Mouse (Mus musculus) limb, embryonic 15.5 days (tissue): ENCODE measurements around the gene Ints3. TPM values are rescaled to one million over a fixed set of nuclear protein-coding genes. Genes with fewer than 3 reads are reported as not detected.

Experiments used
- ATAC-seq: fragments of 200-750 bp; cut with Nextera tagmentation; 2 replicates; pipeline ENCODE4 v1.8.0; 2017; ENCODE audit warnings: low read depth, moderate TSS enrichment; ENCODE audit not compliant: insufficient number of reproducible peaks, low FRiP score, low TSS enrichment
- H3K27ac ChIP-seq: fragments of 300-500 bp; sonication (generic); 2 replicates; pipeline ENCODE4 v1.5.1; 2015; ENCODE audit warnings: moderate library complexity, mild to moderate bottlenecking, inconsistent platforms
- H3K27me3 ChIP-seq: fragments of 300-500 bp; sonication (generic); 2 replicates; pipeline ENCODE4 v1.6.1; 2015; ENCODE audit warnings: inconsistent platforms
- H3K36me3 ChIP-seq: fragments of 300-500 bp; sonication (generic); 2 replicates; pipeline ENCODE4 v1.6.1; 2015; ENCODE audit warnings: inconsistent platforms
- H3K4me1 ChIP-seq: fragments of 300-500 bp; sonication (generic); 2 replicates; pipeline ENCODE4 v1.6.1; 2015; ENCODE audit warnings: inconsistent platforms
- H3K4me2 ChIP-seq: fragments of 300-500 bp; sonication (generic); 2 replicates; pipeline ENCODE4 v1.6.1; 2015; ENCODE audit warnings: mild to moderate bottlenecking, inconsistent platforms
- H3K4me3 ChIP-seq: fragments of 300-500 bp; sonication (generic); 2 replicates; pipeline ENCODE4 v1.5.1; 2015; ENCODE audit warnings: mild to moderate bottlenecking, inconsistent platforms
- H3K9ac ChIP-seq: fragments of 300-500 bp; sonication (generic); 2 replicates; pipeline ENCODE4 v1.6.1; 2015; ENCODE audit warnings: inconsistent platforms
- H3K9me3 ChIP-seq: fragments of 300-500 bp; sonication (generic); 2 replicates; pipeline ENCODE4 v1.6.1; 2016; ENCODE audit warnings: inconsistent platforms
- WGBS: fragments of 180-500 bp; shearing (Covaris S2); methylation state at CpG from one replicate; pipeline ENCODE4 v1.1.7; 2015; 5-methylcytosine and 5-hydroxymethylcytosine counted together
- polyA plus RNA-seq: library from polyadenylated mRNA; unstranded; fragments of >200 nt; fragmentation: Nextera tagmentation; extraction: Ambion mirVana; gene quantifications from 2 replicates; pipeline ENCODE4 v1.2.1, GENCODE M21; 2015

Gene Ints3
- polyA plus RNA-seq, 1 experiment from 2014 or later, result 28.0 TPM

DNA sequence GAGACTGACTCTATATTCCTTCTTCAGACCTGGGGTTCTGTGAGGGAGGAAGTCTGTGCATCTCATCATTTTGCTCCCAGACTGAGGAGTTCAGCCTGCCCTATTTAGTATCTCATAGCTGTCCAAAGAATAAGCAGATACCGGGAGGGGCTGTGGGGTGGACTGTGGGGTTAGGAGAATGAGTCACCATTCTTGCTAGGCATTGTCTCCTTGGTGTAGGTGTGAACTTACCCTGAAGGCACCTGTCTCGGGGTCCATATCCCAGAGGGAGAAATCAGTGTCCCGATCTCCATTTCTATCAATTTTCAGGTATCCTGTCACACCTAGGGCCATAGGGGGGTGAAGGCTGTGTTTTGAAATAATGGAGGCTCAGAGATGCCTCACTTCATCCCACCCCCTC lies 28.5 kb upstream of the Ints3 start:
- no peak for ATAC-seq
- Histone ChIP-seq H3K4me1 (peaks cover 20% of the 10 kb centered on the region), H3K4me2 (no peak overlapping the region), H3K27me3 (peaks cover 50% of the 10 kb centered on the region), H3K4me3 (no peak overlapping the region), H3K36me3 (no peaks in the 10 kb centered on the region), H3K9ac (no peak overlapping the region), H3K27ac (no peak overlapping the region), H3K9me3 (no peaks in the 10 kb centered on the region)
- WGBS, result 78% methylated on average over 3 of the region's 3 CpGs

DNA sequence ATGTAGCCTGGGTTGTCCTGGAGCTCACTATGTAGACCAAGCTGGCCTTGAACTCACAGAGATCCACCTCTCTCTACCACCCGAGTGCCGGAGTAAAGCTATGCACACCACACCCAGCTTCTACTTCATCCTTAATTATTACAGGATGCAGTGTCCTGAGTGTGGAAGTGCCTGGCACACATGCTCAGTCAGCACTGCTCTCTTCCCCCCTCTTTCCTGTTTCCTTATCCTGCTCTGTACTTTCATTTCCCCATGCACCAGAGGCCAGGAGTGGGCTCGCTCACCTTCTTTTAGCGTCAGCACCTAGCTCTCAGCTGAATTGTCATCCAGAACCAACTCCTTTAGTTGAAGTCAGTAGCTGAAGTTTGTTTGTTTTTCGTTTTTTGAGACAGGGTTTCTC lies 26.9 kb upstream of the Ints3 start:
- Histone ChIP-seq H3K4me2 (no peak overlapping the region), H3K27ac (no peak overlapping the region), H3K4me3 (no peak overlapping the region), H3K36me3 (no peaks in the 10 kb centered on the region), H3K4me1 (peaks cover 10% of the 10 kb centered on the region), H3K9ac (no peak overlapping the region), H3K27me3 (peaks cover 40% of the 10 kb centered on the region), H3K9me3 (no peaks in the 10 kb centered on the region)
- ATAC-seq, result no peak
- 62% methylated on average over 5 of the region's 5 CpGs for WGBS

DNA sequence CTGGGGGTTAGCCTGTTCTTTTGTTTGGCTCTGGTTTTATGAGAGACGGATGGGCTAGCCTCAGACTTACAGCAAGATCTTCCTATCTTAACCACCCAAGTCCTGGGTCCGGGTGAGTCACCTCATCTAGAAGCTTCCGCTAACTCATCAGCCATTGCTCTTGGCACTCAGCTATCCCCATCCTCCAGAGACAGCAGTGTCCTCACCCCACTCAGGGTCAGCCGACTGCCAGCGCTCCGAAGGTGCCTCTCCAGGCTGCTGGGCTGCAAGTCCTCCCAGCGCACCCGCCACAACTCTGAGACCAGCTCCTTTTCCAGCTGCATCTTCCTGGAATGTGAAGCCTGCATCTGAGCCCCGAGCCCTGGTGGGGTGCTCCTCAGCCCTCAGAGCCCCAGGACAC lies 26.3 kb upstream of the Ints3 start:
- H3K9me3 ChIP-seq, result no peaks in the 10 kb centered on the region

DNA sequence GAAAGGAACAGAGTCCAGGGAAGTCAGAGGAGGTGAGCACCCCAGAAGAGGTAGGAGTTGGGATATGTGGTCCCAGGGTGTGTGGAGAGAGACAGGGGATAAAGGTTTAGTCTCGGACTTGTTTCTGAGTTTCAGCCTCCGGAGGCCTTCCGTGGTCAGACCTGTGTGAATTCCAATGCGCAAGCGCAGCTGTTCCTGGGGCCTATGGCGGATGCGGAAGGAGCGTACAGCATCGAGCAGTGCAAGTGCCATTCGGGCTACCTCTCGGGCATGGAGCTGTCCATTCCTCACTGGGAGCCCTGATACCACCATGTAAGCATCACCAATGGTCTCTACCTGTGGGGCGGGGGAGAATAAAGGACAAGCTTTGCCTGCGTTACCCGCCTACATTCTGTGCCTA lies 21.5 kb upstream of the Ints3 start:
- Histone ChIP-seq H3K9me3 (no peaks in the 10 kb centered on the region), H3K4me2 (no peak overlapping the region), H3K27ac (no peak overlapping the region), H3K9ac (no peak overlapping the region), H3K4me1 (no peaks in the 10 kb centered on the region), H3K27me3 (no peaks in the 10 kb centered on the region), H3K4me3 (no peak overlapping the region), H3K36me3 (no peaks in the 10 kb centered on the region)
- no peak for ATAC-seq
- WGBS, result 87% methylated on average over 14 of the region's 14 CpGs

More for the DNA sequence above, 26.3 kb upstream of the Ints3 start:
- 70% methylated on average over 9 of the region's 9 CpGs for WGBS
- H3K27ac ChIP-seq, result no peak overlapping the region
- H3K4me1 ChIP-seq, result peaks cover 4% of the 10 kb centered on the region; the same call in 1 of the 2 replicates
- H3K4me3 ChIP-seq, result no peak overlapping the region
- H3K9ac ChIP-seq, result no peak overlapping the region
- H3K36me3 ChIP-seq, result no peaks in the 10 kb centered on the region
- no peak overlapping the region for H3K4me2 ChIP-seq
- no peak for ATAC-seq
- peaks cover 34% of the 10 kb centered on the region for H3K27me3 ChIP-seq

DNA sequence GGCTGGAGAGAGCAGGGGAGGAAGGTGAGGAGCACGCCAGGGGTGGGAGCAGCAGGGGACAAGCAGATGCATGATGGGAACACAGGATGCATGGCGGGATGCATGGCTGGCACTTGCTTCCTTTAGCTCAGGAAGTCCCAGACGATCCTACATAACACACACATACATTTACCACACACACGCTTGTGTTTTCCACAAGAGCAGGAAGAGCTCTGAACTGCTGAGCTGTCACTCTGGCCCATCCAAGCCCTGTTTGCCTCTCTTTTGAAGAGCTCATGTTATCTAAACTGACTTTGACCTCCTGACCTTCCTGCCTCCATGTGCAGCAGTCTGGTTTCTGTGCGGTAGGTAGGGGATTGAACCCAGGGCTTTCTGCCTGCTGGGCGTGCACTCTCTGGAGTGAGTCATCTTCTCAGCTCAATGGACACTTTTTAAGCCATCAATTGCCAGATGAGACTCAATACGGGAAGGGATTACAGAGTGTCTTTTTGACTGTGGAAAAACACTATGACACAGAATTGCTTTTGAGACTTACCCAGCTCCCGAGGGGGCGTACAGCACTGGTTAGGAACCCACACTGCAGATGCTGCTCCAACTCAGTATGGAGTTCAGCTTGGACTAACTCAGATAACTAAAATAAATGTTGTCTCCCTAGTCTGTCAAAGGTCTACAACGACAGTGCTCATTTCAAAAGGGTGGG lies 18.1 kb upstream of the Ints3 start:
- Histone ChIP-seq H3K9ac (no peak overlapping the region), H3K36me3 (no peaks in the 10 kb centered on the region), H3K27me3 (no peaks in the 10 kb centered on the region), H3K27ac (no peak overlapping the region), H3K9me3 (no peaks in the 10 kb centered on the region), H3K4me3 (0 out of 2 replicates have a peak overlapping the region, but pooled peaks have one; percentile 3), H3K4me2 (no peak overlapping the region), H3K4me1 (peaks cover 7% of the 10 kb centered on the region)
- no peak for ATAC-seq
- WGBS, result 57% methylated on average over 10 of the region's 10 CpGs

DNA sequence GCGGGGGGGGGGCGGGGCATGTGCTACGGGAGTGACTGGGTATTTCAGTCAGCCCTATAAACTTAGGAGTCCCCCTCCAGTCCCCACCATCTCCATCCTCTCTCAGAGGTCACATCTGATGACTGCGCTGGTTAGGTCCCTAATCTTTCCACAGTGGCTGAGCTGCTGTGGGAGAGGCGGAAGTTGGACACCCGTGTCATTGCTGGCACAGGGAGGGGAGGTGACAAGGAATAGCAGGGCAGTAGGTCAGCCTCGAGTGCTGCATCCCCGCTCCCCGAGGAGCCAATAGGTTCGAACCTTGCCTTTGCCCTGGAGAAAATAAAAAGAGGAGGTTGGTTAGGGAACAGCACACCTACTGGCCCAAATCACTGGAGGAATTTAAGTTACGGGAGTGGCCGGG lies 17.5 kb upstream of the Ints3 start:
- no peak overlapping the region for H3K4me2 ChIP-seq
- H3K4me1 ChIP-seq, result peaks cover 12% of the 10 kb centered on the region
- 0 out of 2 replicates have a peak overlapping the region, but pooled peaks have one; percentile 3 for H3K4me3 ChIP-seq
- no peaks in the 10 kb centered on the region for H3K36me3 ChIP-seq
- H3K27me3 ChIP-seq, result no peaks in the 10 kb centered on the region
- WGBS, result 26% methylated on average over 12 of the region's 12 CpGs
- H3K9me3 ChIP-seq, result no peaks in the 10 kb centered on the region
- no peak overlapping the region for H3K9ac ChIP-seq
- no peak for ATAC-seq
- no peak overlapping the region for H3K27ac ChIP-seq

DNA sequence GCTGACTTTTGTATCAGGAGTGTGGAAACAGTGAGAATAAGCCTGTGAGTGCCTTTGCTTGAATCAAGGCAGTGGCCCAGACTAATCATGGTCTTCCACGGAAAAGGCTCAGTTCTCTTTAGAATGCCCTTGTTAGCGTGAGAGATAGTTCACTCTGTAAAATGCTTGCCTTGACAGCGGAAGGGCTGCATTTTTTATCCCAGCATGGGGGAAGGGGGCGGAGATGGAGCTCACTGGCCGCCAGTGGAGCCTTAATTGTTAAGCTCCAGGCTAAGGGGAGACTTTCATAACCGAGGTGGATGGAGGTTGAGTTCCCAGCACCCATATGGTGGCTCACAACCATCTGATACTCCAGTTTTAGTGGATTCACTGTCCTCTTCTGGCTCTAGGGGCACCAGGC lies 15.2 kb upstream of the Ints3 start:
- Histone ChIP-seq H3K27me3 (no peaks in the 10 kb centered on the region), H3K27ac (no peak overlapping the region), H3K36me3 (no peaks in the 10 kb centered on the region), H3K9me3 (no peaks in the 10 kb centered on the region), H3K4me1 (peaks cover 16% of the 10 kb centered on the region), H3K9ac (no peak overlapping the region), H3K4me3 (no peak overlapping the region), H3K4me2 (no peak overlapping the region)
- ATAC-seq, result no peak
- 48% methylated on average over 6 of the region's 6 CpGs for WGBS

DNA sequence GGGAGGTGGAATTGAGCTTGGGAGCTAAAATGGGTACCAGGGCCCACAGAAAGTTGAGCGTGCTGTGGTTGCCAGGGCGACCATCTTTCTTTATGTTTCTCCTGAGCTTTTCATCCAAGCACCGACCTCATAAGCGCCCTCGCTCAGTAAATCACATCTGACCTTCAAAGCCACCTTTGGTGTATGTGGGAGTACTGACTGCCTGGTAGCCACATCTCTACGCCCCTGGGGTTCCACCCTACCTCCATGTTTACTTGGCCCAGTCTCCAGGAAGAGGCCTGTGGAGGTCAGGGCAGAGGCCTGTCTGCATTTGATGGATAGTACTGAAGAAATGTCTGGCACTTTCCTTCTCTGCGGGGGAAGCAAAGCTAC lies 13.7 kb upstream of the Ints3 start:
- no peaks in the 10 kb centered on the region for H3K36me3 ChIP-seq
- no peaks in the 10 kb centered on the region for H3K27me3 ChIP-seq
- ATAC-seq, result no peak
- H3K4me3 ChIP-seq, result peak overlapping the region; percentile 33
- peaks cover 16% of the 10 kb centered on the region for H3K4me1 ChIP-seq
- peak overlapping the region; percentile 50 for H3K4me2 ChIP-seq
- no peaks in the 10 kb centered on the region for H3K9me3 ChIP-seq
- H3K9ac ChIP-seq, result no peak overlapping the region
- peak overlapping the region; percentile 89 for H3K27ac ChIP-seq
- WGBS, result 55% methylated on average over 7 of the region's 7 CpGs

DNA sequence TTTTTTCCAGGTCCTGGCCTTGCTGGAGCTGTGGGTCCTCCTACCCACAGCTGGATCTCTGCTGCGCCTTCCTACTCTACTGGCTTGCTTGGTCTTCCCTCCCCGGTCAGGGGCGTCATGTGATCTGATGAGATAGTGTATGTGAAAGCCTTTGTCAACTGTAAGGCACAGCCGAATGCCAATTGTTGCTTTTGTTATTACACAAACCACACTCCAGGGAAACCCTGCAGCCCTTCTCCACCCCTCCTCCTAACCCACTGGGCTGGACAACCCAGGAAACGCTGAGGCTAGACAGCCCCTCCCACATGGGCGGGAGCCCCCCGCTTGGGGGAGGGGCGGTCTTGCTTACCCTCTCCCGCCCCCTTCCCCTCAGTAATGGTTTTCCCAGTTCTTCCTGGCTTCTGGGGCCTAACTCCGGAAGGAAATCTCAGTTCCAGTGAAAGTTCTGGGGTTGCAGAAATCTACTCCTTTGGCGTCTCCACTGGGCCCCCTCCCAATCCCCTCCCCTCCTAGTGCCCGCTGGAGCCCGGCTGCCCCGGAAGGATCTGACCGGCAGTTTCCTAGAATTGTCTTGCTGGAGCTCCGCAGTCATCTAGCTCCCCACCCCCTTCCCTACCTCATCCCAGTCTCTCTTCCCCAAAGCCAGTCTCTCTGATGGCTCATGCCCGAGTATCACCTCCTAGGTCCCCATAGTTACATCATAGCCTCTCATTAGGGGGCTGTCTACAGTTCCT lies 13.1 kb upstream of the Ints3 start:
- H3K9ac ChIP-seq, result peak overlapping the region; percentile 23; the same call in 1 of the 2 replicates
- peaks cover 16% of the 10 kb centered on the region for H3K4me1 ChIP-seq
- no peaks in the 10 kb centered on the region for H3K27me3 ChIP-seq
- peak overlapping the region; percentile 89 for H3K27ac ChIP-seq
- peak overlapping the region; percentile 50 for H3K4me2 ChIP-seq
- peak overlapping the region; percentile 33 for H3K4me3 ChIP-seq
- H3K9me3 ChIP-seq, result no peaks in the 10 kb centered on the region
- under 1% methylated on average over 17 of the region's 17 CpGs for WGBS
- peak; percentile 93 for ATAC-seq
- H3K36me3 ChIP-seq, result no peaks in the 10 kb centered on the region

DNA sequence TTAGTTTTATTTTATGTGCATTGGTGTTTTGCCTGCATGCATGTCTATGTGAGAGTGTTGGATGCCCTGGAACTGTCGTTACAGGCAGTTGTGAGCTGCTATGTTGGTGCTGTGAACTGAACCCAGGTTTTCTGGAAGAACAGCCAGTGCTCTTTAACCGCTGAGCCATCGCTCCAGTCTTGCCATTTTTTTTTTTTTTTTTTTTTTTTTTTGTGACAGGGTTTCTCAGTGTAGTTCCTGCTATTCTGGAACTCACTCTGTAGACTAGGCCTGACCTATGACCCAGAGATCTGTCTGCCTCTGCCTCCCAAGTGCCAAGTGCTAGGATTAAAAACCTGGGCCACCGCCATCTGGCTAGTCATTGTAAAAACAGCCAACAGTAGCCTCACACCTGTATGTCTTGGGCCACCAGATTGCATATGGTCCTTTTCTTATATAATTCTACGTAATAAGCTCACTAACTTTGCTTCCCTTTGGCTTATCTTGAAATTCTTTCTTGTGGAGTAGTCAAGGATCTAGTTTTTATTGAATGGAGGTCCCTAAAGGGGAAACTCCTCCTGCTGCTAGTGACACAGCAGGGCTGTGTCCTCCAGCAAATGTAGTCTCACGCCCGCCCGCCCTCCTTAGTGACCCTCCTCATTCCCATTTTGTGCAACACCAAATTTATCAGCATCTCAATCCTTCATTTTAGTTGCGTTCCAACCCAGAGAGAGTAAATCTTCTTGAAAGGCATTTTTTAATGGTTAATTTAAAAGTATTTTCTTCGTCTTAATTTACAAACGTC lies 12.2 kb upstream of the Ints3 start:
- Histone ChIP-seq H3K27ac (peak overlapping the region; percentile 89), H3K9ac (no peak overlapping the region), H3K9me3 (no peaks in the 10 kb centered on the region), H3K4me1 (peaks cover 16% of the 10 kb centered on the region), H3K4me2 (0 out of 2 replicates have a peak overlapping the region, but pooled peaks have one; percentile 50), H3K4me3 (0 out of 2 replicates have a peak overlapping the region, but pooled peaks have one; percentile 33), H3K27me3 (no peaks in the 10 kb centered on the region), H3K36me3 (no peaks in the 10 kb centered on the region)
- 65% methylated on average over 11 of the region's 11 CpGs for WGBS
- no peak for ATAC-seq

DNA sequence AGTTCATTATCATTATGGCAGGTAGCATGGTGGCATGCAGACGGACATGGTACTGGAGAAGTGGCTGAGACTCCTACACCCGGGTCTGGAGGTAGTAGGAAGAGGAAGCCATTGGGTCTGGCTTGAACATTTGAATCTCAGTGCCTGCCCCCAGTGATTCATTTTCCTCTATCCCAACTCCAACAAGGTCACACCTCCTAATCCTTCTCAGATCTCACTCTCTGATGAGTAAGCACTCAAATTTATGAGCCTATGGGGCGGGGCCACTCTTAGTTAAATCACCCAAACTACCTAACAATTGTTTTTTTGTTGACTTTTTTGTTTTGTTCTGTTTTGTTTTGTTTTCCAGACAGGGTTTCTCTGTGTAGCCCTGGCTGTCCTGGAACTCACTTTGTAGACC lies 10.6 kb upstream of the Ints3 start:
- 76% methylated on average over 3 of the region's 3 CpGs for WGBS
- no peaks in the 10 kb centered on the region for H3K27me3 ChIP-seq
- no peaks in the 10 kb centered on the region for H3K9me3 ChIP-seq
- H3K36me3 ChIP-seq, result no peaks in the 10 kb centered on the region
- H3K4me2 ChIP-seq, result no peak overlapping the region
- peaks cover 16% of the 10 kb centered on the region for H3K4me1 ChIP-seq
- ATAC-seq, result no peak
- H3K4me3 ChIP-seq, result no peak overlapping the region
- no peak overlapping the region for H3K9ac ChIP-seq
- H3K27ac ChIP-seq, result no peak overlapping the region

DNA sequence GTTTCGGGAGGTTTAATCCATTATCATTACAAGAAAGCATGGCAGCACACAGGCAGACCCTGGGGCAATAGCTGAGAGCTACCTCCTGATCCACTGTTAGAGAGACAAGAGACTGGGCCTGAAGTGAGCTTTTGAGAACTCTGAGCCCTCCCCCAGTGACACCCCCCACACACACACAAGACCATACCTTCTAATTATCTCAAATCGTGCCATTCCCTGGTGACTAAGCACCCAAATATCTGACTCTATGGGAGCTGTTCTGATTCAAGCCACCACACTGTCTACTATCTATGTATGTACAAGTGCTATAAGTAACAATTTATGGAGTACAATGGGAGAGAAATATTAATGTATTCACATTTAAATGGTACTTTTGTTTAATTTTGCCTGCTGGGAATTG lies 7.3 kb upstream of the Ints3 start:
- no peaks in the 10 kb centered on the region for H3K36me3 ChIP-seq
- no peak overlapping the region for H3K9ac ChIP-seq
- H3K4me2 ChIP-seq, result no peak overlapping the region
- no peak overlapping the region for H3K4me3 ChIP-seq
- WGBS, result 73% methylated on average over 2 of the region's 2 CpGs
- H3K4me1 ChIP-seq, result peaks cover 3% of the 10 kb centered on the region; the same call in 1 of the 2 replicates
- H3K27me3 ChIP-seq, result no peaks in the 10 kb centered on the region
- H3K27ac ChIP-seq, result no peak overlapping the region
- no peak for ATAC-seq
- no peaks in the 10 kb centered on the region for H3K9me3 ChIP-seq
